Mouse (Mus musculus) lung, postnatal 0 days (tissue): ENCODE measurements around the gene Eps8l1.

Experiments used
- CTCF ChIP-seq: IDR thresholded peaks from 2 replicates; pipeline ENCODE4 v1.5.1; 2016; ENCODE audit warnings: antibody characterized with exemption, mild to moderate bottlenecking
- EP300 ChIP-seq: IDR thresholded peaks from 2 replicates; pipeline ENCODE4 v1.6.1; 2016; ENCODE audit warnings: antibody characterized with exemption, mild to moderate bottlenecking, control low read depth

DNA sequence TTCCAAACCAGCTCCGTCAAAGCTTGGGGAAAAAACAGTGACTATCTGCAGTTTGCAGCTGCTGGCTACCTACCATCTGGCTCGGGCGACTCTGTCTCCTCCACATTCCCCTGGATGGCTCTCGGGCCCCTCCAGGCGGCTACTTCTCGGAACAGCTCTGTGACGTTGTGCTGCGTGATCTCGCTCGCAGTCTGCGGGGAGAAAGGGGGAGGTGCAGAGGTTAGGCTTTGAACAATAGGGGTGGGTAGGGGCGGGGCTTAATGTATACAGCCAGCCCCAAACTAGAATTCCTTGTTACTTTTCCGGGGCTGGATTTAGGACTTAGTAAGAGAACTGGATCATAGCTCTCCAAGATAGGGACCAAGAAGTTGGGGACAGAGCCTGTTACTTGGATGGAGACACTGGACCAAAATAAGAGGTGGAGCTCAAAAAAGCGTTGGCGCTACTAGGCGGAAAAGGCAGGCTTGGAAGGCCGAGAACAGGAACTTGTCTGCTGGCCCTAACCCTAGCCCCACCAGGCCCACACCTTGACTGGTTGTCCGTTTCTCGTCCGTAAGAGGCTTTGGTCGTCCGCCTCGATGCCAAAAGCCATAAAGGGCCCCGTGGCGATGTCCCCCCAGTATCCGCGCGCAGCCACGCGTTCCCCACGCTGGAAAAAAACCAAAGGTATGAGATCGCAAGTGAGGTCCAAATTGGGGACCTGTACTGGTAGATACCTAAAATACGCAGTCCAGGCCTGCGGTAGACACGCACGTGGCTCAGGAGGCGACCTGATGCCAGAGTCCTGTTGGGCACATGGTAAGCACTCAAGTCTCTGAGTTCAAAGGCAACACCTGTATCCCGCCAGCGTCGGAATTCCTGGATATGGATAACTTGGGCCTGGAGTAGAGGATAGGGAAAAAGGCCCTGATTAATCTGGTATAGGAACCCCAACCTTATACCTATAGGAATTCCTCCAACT is 66.1 kb downstream of the Eps8l1 start:
- peak; percentile 86 for TF ChIP-seq CTCF
- TF ChIP-seq EP300 = no peak
